Mouse (Mus musculus) liver, postnatal 0 days (tissue): ENCODE results near the gene Gm26566.
"Not testable (repeated sequence)": the region's sequence is repeated elsewhere in the genome, so short reads cannot be mapped to it uniquely, and the experiment has no call there.

Experiments
- CTCF ChIP-seq: sonication (generic); IDR thresholded peaks from 2 replicates; pipeline ENCODE4 v1.5.1; 2016; ENCODE audit warnings: antibody characterized with exemption, low read depth
- EP300 ChIP-seq: IDR thresholded peaks from 2 replicates; pipeline ENCODE4 v1.6.1; 2016; ENCODE audit warnings: antibody characterized with exemption, low read depth, mild to moderate bottlenecking

GRCm38 (mm10) chr4:88762341-88762740, 40.7 kb downstream of the Gm26566 start:
- not testable (repeated sequence) for TF ChIP-seq CTCF, EP300
